Mouse (Mus musculus) cerebellum, adult 2 months (tissue): ENCODE measurements around the gene Agpat1. TPM values are rescaled to one million over a fixed set of nuclear protein-coding genes. Genes with fewer than 3 reads are reported as not detected.

Experiments
- DNase-seq, 2 experiments: peaks; one replicate each; pipeline ENCODE4 v3.0.0; 2021
- H3K27ac ChIP-seq: fragments of 200-500 bp; 2 replicates; pipeline ENCODE4 v1.5.1; 2012; ENCODE audit warnings: low read length, control low read depth, inconsistent platforms; ENCODE audit not compliant: insufficient read depth
- H3K27me3 ChIP-seq: fragments of 200-500 bp; 2 replicates; pipeline ENCODE4 v1.6.1; 2012; ENCODE audit warnings: inconsistent platforms, mild to moderate bottlenecking, low read length, moderate library complexity; ENCODE audit not compliant: control insufficient read depth, insufficient read depth
- H3K4me1 ChIP-seq: fragments of 200-500 bp; 2 replicates; pipeline ENCODE4 v1.6.1; 2011; ENCODE audit warnings: low read length; ENCODE audit not compliant: control insufficient read depth, insufficient read depth
- H3K4me3 ChIP-seq: fragments of 200-500 bp; replicated peaks from 2 replicates; pipeline ENCODE3; 2011; ENCODE audit warnings: mild to moderate bottlenecking, low read depth, low read length, control low read depth; ENCODE audit not compliant: insufficient read depth
- CTCF ChIP-seq: fragments of 200-500 bp; IDR thresholded peaks from 2 replicates; pipeline ENCODE4 v1.5.1; 2011; ENCODE audit warnings: low read depth, mild to moderate bottlenecking, control low read depth, low read length, moderate library complexity, borderline replicate concordance; ENCODE audit not compliant: insufficient read depth
- POLR2A ChIP-seq: fragments of 200-500 bp; IDR thresholded peaks from 2 replicates; pipeline ENCODE4 v1.6.1; 2011; ENCODE audit warnings: low read length, control low read depth, borderline replicate concordance; ENCODE audit not compliant: insufficient read depth
- WGBS: fragments of 180-500 bp; shearing (Covaris S2); methylation state at CpG from one replicate; pipeline ENCODE4 v1.1.7; 2018; 5-methylcytosine and 5-hydroxymethylcytosine counted together
- polyA plus RNA-seq: library from polyadenylated mRNA; depleted of rRNA; stranded (reverse); fragments of >200 nt; gene quantifications from 2 replicates; pipeline ENCODE4 v1.2.3, GENCODE M21; 2012

The Agpat1 gene
- polyA plus RNA-seq, 1 experiment = 172 TPM

GRCm38 (mm10) chr17:34572361-34572760 lies 31.7 kb upstream of the Agpat1 start:
- Histone ChIP-seq H3K4me3 (no peak overlapping the region), H3K27ac (no peak overlapping the region), H3K4me1 (no peaks in the 10 kb centered on the region), H3K27me3 (no peaks in the 10 kb centered on the region)
- DNase-seq = no peak
- TF ChIP-seq POLR2A (no peak), CTCF (no peak)
- WGBS = 9% methylated on average over 15 of the region's 15 CpGs

- no peaks in the 10 kb centered on the region for H3K27me3 ChIP-seq
- no peaks in the 10 kb centered on the region for H3K4me1 ChIP-seq
- H3K4me3 ChIP-seq = no peak overlapping the region
- DNase-seq = no peak
- 64% methylated on average over 5 of the region's 5 CpGs for WGBS
- H3K27ac ChIP-seq = no peak overlapping the region
- TF ChIP-seq POLR2A (no peak), CTCF (no peak)
Measured at GRCm38 (mm10) chr17:34576577-34576976, 27.5 kb upstream of the Agpat1 start.

GRCm38 (mm10) chr17:34578070-34578469 lies 26.0 kb upstream of the Agpat1 start:
- no peak for DNase-seq
- Histone ChIP-seq H3K27me3 (no peaks in the 10 kb centered on the region), H3K4me1 (no peaks in the 10 kb centered on the region), H3K4me3 (no peak overlapping the region), H3K27ac (no peak overlapping the region)
- WGBS = 88% methylated on average over 3 of the region's 3 CpGs
- TF ChIP-seq POLR2A (no peak), CTCF (no peak)

GRCm38 (mm10) chr17:34582528-34582927 lies 21.5 kb upstream of the Agpat1 start:
- Histone ChIP-seq H3K4me3 (no peak overlapping the region), H3K4me1 (0 out of 2 replicates have a peak, but pooled peaks cover 4% of the 10 kb centered on the region), H3K27ac (no peak overlapping the region), H3K27me3 (no peaks in the 10 kb centered on the region)
- 82% methylated on average over 12 of the region's 12 CpGs for WGBS
- TF ChIP-seq POLR2A (no peak), CTCF (no peak)
- DNase-seq = no peak

- Histone ChIP-seq H3K4me3 (no peak overlapping the region), H3K27ac (no peak overlapping the region), H3K27me3 (no peaks in the 10 kb centered on the region), H3K4me1 (peaks cover 8% of the 10 kb centered on the region; the same call in 1 of the 2 replicates)
- TF ChIP-seq CTCF = no peak
- TF ChIP-seq POLR2A = no peak
- WGBS = 30% methylated on average over 7 of the region's 7 CpGs
- peak in 1 of 2 experiments; percentile 24 for DNase-seq
Measured at GRCm38 (mm10) chr17:34583397-34583796, 20.7 kb upstream of the Agpat1 start.

GRCm38 (mm10) chr17:34583819-34584218 lies 20.2 kb upstream of the Agpat1 start:
- no peak overlapping the region for H3K4me3 ChIP-seq
- WGBS = 83% methylated on average over 8 of the region's 8 CpGs
- peaks cover 8% of the 10 kb centered on the region; the same call in 1 of the 2 replicates for H3K4me1 ChIP-seq
- TF ChIP-seq CTCF (no peak), POLR2A (no peak)
- no peak overlapping the region for H3K27ac ChIP-seq
- H3K27me3 ChIP-seq = no peaks in the 10 kb centered on the region
- DNase-seq = no peak

- no peak overlapping the region for H3K27ac ChIP-seq
- WGBS = 67% methylated on average over 8 of the region's 8 CpGs
- peak in 1 of 2 experiments; percentile 33 for DNase-seq
- H3K4me3 ChIP-seq = no peak overlapping the region
- TF ChIP-seq CTCF (no peak), POLR2A (no peak)
- peaks cover 8% of the 10 kb centered on the region; the same call in 1 of the 2 replicates for H3K4me1 ChIP-seq
- H3K27me3 ChIP-seq = no peaks in the 10 kb centered on the region
Measured at GRCm38 (mm10) chr17:34585121-34585520, 18.9 kb upstream of the Agpat1 start.

GRCm38 (mm10) chr17:34585877-34586771 lies 17.9 kb upstream of the Agpat1 start:
- peaks cover 18% of the 10 kb centered on the region; the same call in 1 of the 2 replicates for H3K4me1 ChIP-seq
- H3K4me3 ChIP-seq = peak overlapping the region; percentile 71
- WGBS = 15% methylated on average over 32 of the region's 32 CpGs
- no peak for TF ChIP-seq POLR2A
- no peak for TF ChIP-seq CTCF
- peak overlapping the region; percentile 81 for H3K27ac ChIP-seq
- peak in 1 of 2 experiments; percentile 33 for DNase-seq
- H3K27me3 ChIP-seq = no peaks in the 10 kb centered on the region
